Mouse (Mus musculus): ENCODE measurements at regions not wholly inside any gene's neighbourhood (a gene's known extent, or its start where the extent isn't known, plus 50 kb on each side); places are given as distances from the start of the nearest gene placed in this dataset.

DNA sequence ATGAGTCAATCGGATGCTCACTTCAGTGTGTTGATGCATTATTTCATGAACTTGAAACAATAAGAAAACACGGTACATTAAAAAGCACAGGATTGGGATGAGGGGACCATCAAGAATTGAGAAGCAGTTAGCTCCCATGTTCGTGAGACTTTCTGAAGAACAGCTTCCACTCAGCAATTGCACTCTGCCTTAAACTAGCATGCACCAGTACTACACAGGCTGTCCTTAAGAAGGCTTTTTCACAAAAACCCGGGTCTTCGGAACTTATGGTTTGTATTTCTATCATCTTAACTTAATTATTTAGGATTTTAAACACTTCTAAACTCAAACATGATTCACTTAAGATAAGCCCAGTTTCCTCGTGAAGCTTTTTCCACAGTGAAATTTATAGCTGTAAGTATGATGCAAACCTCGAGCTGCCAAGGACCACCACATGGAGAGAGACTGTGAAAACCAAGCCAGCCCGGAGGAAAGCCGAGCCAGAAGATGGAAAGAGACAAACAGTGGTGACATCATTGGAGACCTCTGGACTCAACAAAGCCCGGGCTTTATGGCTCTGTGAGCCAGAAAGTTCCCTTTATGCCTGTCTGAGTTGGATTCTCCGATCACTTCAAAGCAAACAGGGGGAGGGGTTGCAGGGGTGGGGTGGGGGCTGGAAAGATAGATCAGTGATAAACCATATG, 162.7 kb upstream of the Atp2b1 start:
- no peak for DNase-seq (ENCODE audit: low spot score in 2 of 2)

GRCm38 (mm10) chr10:98761080-98761479, 153.1 kb upstream of the Atp2b1 start:
- DNase-seq (ENCODE audit: low spot score in 2 of 2) = no peak

GRCm38 (mm10) chr10:98765786-98766419, 148.3 kb upstream of the Atp2b1 start:
- no peak for DNase-seq (ENCODE audit: low spot score in 2 of 2)

DNA sequence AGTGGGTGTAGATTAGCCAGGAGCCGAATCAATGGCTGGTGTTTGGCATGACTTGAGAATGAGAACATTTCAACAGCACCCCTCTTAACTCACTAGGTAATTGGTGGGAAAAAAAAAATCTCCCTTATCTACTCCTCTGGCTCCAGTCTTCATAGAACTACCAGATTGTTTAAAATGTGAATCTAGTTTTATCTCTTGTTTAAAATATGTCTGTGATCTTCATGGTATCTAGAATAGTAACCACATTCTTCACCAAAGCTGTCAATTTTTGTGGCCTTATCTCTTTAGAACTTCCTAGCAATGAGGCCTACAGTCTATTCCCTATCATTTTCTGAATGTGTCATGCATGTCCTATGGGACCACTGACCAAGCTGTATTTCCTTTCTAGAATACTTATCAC, 134.4 kb upstream of the Atp2b1 start:
- DNase-seq (ENCODE audit: low spot score in 2 of 2) = no peak

DNA sequence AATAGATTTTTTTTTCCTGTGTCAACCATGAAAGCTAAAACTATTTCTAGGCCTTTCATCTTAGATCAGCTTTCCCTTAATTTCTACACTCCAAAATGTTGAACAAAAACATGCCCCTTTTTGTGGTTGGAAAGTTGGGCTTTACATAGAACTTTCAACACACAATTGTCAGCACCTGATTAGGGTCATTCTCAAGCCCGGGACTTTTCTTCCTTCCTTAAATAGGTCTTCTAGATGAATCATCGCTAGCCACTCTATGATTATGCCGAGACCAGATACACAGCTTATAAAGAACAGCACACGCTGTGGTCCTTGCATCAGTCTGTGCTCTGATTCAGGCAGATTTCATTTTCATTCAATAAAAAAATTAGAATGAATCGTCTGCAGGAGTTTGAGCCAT, 133.3 kb upstream of the Atp2b1 start:
- no peak for DNase-seq (ENCODE audit: low spot score in 2 of 2)

- DNase-seq (ENCODE audit: low spot score in 2 of 2) = no peak
These were observed 132.3 kb upstream of the Atp2b1 start for GRCm38 (mm10) chr10:98781888-98782351.

DNA sequence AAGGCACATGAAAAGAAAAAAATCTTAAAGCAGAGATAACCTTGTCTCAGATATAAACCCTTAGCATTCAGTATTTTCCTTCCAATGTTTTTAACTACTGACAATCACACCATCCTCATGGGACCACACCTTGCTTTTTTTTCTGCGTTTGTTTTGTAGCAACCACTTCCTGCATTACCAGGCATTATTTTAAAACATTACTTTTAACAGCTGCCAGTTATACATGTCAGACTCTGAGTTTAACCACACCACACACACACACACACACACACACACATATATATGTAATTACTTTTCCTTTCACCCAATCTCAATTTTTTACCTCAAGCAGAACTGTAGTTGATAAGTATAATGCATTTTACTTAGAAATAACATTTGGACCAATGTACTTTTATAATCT, 128.8 kb upstream of the Atp2b1 start:
- DNase-seq (ENCODE audit: low spot score in 2 of 2) = no peak

GRCm38 (mm10) chr10:98786089-98786488, 128.1 kb upstream of the Atp2b1 start:
- no peak for DNase-seq (ENCODE audit: low spot score in 2 of 2)

DNA sequence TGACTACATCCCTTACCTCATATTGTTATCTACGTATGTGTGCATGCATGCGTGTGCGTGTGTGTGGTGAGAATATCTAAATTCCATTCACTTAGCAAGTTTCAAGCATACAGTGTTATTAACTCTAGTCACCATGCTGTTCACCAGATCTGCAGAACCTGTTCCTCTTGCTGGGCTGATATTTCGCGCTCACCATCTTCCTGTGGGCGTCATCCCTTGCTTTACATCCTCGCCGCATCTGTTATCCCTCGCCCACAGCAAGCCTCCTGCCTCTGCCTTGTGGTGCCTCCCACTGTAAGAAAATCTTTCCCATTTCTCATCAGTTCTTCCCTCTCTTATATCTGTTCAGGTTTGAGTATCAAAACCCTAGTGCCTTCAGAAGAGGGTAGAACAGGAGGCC, 124.4 kb upstream of the Atp2b1 start:
- no peak for DNase-seq (ENCODE audit: low spot score in 2 of 2)

GRCm38 (mm10) chr10:98790456-98790855, 123.8 kb upstream of the Atp2b1 start:
- DNase-seq (ENCODE audit: low spot score in 2 of 2) = no peak

- DNase-seq (ENCODE audit: low spot score in 2 of 2) = no peak
These were observed 122.0 kb upstream of the Atp2b1 start for GRCm38 (mm10) chr10:98792019-98792741.

DNA sequence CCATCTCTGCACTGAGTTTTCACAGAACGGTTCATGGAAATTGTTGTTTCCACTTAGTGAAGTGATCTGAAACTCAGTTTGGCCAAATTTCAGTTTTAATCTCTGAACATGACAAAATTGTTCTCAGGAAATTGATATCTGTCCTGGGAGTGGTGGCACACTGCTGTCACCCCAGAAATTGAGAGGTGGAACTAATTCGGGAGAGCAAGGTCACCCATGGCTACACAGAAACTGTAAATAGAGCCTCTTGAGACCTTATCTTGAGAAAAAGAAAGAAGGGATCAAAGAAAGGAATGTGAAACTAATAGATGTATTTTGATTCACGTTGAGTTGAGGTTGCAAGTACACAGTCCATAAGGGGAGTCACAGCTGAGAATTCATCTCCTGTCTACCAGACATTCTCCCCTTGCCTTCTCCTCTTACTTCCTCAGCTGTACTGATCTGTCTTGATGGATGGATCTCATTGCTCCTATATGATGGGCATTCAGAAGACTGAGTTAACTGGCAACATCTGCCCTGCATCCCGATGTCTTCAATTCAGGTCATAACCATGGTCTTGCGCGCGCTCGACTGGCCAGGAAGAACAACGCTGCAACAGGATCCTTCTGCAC, 120.2 kb upstream of the Atp2b1 start:
- DNase-seq (ENCODE audit: low spot score in 2 of 2) = no peak

GRCm38 (mm10) chr10:98796016-98796415, 118.2 kb upstream of the Atp2b1 start:
- no peak for DNase-seq (ENCODE audit: low spot score in 2 of 2)

- DNase-seq (ENCODE audit: low spot score in 2 of 2) = no peak
These were observed 115.4 kb upstream of the Atp2b1 start for GRCm38 (mm10) chr10:98798634-98799415.

DNA sequence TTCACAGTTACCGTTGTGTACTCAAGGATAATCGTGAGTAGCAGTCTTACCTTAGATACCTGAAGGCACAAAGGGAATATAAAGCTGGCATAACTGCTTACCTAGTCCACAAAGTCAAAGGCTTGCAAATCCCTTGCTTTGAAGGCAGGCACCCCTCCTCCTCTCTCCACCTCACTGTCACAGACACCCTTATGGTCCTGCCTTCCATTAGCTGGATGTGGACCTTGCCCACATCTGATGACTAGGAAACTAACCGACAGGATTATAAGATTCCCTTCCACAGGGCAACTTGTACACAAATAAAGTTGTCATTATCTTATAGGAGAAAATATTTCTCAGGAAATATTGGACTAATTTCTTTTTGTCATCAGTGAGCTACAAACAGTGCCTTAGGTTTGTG, 114.4 kb upstream of the Atp2b1 start:
- no peak for DNase-seq (ENCODE audit: low spot score in 2 of 2)

DNA sequence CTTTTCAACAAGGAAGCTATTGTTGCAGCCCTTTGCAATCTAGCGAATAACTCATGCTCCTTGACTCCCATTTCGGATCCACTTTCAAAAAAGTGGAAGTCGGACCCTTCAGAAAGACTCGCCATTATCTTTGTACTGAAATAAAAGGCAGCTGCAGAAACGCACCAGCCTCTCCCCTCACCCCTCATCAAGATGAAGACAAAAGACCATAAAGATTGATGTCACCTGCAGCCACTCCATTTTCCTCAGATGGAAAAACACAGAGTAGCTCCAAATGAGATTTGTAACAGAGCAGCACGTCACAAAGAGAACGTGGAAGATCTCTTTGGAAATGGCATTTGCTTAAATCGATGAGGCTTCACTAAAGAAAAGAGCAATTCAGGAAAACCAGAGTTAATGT, 113.3 kb upstream of the Atp2b1 start:
- no peak for DNase-seq (ENCODE audit: low spot score in 2 of 2)

DNA sequence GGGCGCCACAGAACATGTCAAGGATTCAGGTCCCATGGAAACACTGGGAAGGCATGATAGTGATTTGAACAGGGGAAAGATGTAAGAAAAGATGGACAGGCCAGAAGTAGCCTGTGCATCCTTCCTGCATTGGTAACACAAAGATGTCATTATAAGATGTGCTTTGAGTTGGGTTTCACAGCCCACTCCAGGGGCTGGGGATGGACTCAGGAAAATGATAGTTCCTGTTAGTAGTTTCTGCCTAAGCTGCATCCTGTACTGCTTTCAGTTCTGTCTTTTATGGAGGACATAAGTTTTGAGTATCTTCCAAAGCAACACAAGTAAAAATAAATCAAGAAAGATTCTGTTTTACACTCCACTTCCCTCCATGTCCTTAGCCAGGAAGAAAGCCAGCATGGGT, 109.2 kb upstream of the Atp2b1 start:
- DNase-seq (ENCODE audit: low spot score in 2 of 2) = no peak

- no peak for DNase-seq (ENCODE audit: low spot score in 2 of 2)
These were observed 107.2 kb upstream of the Atp2b1 start for GRCm38 (mm10) chr10:98806798-98807535.

DNA sequence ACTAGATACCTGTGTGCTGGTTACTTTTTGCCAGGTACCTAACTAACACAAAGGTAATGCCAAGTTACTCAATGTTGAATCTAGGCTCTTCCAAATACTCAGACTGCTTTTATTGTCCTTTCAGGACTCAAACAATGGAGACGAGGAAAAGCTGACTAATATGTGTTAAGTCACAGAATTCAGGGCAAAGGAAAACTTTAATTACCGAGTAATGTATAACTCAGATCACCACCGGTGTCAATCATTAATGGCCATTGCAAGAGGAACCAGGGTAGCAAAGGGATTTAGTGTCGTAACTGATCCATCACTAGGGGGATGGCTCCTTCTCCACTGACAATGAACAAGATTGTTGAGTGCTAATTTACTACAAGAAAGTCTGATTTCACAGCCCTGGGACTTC, 105.6 kb upstream of the Atp2b1 start:
- no peak for DNase-seq (ENCODE audit: low spot score in 2 of 2)

DNA sequence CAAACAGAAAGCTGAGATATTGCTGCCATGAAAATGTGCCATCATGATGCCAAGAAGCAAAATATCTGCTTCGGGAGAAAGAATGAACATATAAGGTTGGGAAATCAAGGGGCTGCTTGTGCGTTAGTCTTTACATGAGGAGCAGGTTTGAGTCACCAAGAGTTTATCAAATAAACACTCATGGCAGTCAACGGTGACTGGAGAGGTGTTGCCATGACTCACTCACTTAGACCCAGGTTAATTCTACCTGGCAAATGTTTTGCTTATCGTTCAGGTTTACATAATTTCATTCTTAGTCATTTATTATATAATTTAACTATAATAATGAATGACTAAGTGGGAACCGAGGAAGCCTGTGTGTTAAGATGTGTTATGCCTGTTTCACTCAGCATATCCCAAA, 85.2 kb upstream of the Atp2b1 start:
- DNase-seq (ENCODE audit: low spot score in 2 of 2) = no peak

- no peak for DNase-seq (ENCODE audit: low spot score in 2 of 2)
These were observed 82.7 kb upstream of the Atp2b1 start for GRCm38 (mm10) chr10:98831488-98831887.

All from gastrocnemius, adult 8-10 months (tissue).